Mouse (Mus musculus): ENCODE measurements around the gene Axin2.

Axin2 gene

GRCm38 (mm10) chr11:108975583-108975982, 55.4 kb downstream of the Axin2 start:
- DNase-seq (ENCODE audit: low spot score): no peak

- DNase-seq (ENCODE audit: low spot score): no peak
Observed at GRCm38 (mm10) chr11:108980530-108980929, 60.4 kb downstream of the Axin2 start.

DNA sequence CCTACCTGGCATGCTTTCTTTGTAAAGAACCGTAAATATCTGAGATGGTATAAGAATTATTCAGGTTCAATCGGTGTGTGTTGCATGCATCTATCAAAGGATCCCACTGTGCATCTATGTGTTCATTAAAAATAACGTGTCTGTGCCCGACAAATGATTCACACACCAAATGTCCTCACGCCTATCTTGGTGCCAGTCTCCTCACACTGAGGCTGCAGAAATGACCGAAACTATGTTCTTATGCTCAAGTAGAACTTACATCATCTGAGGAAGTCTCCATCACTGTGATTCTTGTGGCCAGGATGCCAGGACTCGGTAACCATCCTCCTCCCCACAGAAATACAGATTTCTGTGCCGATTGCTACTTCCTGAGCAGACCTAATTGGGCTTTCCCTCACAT, 60.9 kb downstream of the Axin2 start:
- DNase-seq (ENCODE audit: low spot score): no peak

GRCm38 (mm10) chr11:108983409-108984064, 63.4 kb downstream of the Axin2 start:
- DNase-seq (ENCODE audit: low spot score): no peak

DNA sequence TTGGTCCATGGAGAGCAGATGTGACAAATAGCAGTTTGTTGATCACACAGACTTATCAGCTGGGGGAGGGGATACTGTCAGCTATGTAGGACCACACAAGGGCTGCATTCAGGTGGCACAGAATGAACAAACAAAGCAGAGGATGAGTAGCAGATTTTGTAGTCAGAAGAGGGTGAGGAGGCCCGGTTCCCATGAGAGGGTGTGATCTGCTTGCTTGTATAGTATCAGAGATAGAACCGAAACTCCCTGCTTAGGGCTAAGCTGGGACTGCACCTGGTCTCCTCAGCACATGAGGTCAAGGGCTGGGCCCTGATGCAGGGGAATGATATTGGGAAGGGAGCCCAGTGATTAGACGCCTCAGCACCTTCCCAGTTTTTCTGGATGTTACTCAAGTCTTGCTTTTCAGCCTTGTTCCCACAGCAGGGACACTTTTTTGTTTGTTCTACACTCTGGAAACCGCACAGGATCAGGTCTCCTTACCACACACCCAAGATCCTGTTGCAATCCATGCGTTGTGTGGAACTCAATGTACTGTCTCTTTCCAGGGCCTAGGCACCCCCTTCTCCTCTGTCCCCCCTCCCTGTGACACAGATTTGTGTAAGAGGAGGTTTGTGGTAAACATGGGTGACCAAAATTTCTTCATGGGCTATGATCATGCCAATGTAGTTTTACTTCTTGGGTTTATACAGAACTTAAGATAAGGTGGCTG, 64.7 kb downstream of the Axin2 start:
- no peak for DNase-seq (ENCODE audit: low spot score)

DNA sequence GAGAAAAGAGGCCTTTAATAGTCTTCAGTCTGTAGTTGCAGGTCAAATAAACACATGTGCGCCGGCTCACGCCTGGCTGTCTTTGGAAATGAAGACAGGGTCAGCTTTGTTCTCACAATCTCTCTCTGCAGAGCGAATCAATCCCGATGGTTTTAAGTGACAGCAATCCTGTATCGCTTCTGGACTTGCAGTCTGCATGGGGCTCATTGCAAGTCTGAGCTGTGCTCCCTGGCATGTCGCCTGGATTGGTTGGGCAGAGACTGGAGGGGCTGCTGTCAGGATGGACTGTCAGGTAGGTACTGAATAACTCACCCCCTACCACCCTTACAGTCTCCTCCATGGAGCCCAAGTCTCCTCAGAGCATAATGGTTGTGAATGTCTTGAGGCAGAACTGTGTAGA, 65.7 kb downstream of the Axin2 start:
- DNase-seq (ENCODE audit: low spot score): no peak

- DNase-seq (ENCODE audit: low spot score): no peak
Observed at GRCm38 (mm10) chr11:108987226-108987625, 67.1 kb downstream of the Axin2 start.

DNA sequence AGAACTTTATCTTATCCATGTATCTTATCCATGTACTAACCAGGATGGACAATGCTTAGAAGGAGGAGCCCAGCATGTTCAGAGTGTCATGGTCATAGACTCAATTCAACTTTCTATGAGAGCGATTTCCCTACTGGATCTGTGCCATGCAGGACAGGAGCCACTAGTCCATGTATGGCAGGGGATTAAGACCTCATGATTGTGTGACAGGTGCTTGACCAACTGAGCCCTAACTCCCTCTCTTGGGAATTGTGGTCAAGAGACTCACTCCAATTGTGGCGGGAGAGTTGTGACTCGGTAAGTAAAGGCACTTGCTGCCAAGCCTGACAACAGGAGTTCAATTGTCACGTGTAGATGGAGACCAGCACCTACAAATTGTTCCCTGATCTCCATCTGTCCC, 67.6 kb downstream of the Axin2 start:
- DNase-seq (ENCODE audit: low spot score): no peak

GRCm38 (mm10) chr11:108988258-108988657, 68.1 kb downstream of the Axin2 start:
- DNase-seq (ENCODE audit: low spot score): no peak

DNA sequence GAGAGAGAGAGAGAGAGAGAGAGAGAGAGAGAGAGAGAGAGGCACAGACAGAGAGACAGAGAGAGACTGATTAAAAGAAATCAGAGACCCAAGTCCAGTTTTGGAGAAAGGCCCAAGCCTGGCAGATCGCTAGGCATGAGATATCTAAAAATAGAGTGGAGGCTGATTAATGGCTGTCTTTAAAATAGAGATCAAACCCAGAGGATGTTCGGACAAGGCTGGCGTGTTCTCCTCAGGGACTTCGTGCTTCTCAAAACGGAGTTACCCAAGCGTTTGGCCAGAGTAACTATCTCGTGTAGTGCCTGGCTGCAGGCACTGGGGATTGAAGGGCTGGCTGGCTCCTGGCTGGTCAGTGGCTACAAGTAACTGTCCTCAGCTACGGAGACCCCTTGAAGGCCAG, 69.8 kb downstream of the Axin2 start:
- no peak for DNase-seq (ENCODE audit: low spot score)

DNA sequence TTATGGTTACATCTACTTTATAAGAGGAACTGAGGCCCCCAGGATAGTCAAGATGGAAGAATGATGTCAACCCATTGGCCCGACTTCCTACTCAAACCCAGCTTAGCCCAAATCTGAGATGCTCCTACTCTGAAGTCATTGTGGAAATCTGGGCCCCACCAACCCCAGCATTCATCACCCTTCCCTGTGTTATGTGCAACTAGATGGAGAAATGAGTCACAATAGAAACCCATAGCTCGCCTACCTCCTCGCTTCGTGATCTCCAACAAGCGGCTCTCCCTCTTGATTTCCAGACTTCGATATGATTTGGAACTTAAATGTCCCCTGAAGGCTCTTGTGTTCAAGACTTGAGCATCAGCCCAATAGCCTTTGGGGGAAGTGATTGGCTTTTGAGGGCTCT, 73.3 kb downstream of the Axin2 start:
- no peak for DNase-seq (ENCODE audit: low spot score)

- no peak for DNase-seq (ENCODE audit: low spot score)
Observed at GRCm38 (mm10) chr11:108995196-108995989, 75.2 kb downstream of the Axin2 start.

- no peak for DNase-seq (ENCODE audit: low spot score)
Observed at GRCm38 (mm10) chr11:108995990-108996533, 75.9 kb downstream of the Axin2 start.

DNA sequence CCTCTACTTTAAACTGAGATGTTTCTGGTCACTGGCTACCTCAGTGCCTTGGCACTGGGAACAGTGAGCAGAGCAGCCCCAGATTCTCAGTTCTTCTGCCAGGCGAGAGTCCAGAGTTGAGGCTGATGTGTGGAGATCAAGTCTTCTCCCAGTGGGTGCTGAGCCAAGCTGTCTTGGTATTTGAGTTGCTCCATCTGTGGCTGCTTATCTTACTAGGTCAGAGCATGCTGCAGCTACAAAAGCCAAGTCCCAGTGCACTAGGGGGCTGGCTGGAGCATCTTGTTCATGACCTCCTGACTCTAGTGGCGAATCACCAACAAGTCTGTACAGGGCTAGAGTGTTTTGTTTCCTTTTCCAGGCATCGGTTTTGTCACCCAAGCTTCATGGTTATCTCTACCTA, 77.7 kb downstream of the Axin2 start:
- DNase-seq (ENCODE audit: low spot score): no peak
